Mouse (Mus musculus) intestine, embryonic 16.5 days (tissue): ENCODE measurements at regions not wholly inside any gene's neighbourhood (a gene's known extent, or its start where the extent isn't known, plus 50 kb on each side); places are given as distances from the start of the nearest gene placed in this dataset.

Source experiments
- ATAC-seq: fragments of 200-750 bp; cut with Nextera tagmentation; 2 replicates; pipeline ENCODE4 v1.8.0; 2017; ENCODE audit warnings: moderate TSS enrichment, moderate library complexity
- H3K27ac ChIP-seq: fragments of 300-500 bp; sonication (generic); 2 replicates; pipeline ENCODE4 v1.5.1; 2014; ENCODE audit warnings: mild to moderate bottlenecking, low read length
- H3K27me3 ChIP-seq: fragments of 300-500 bp; sonication (generic); replicated peaks from 2 replicates; pipeline ENCODE4 v1.6.1; 2014; ENCODE audit warnings: low read length, control low read depth, mixed read lengths; ENCODE audit not compliant: control insufficient read depth, insufficient read depth
- H3K36me3 ChIP-seq: fragments of 300-500 bp; sonication (generic); 2 replicates; pipeline ENCODE4 v1.6.1; 2014; ENCODE audit warnings: low read length, control low read depth; ENCODE audit not compliant: control insufficient read depth, insufficient read depth
- H3K4me1 ChIP-seq: fragments of 300-500 bp; sonication (generic); 2 replicates; pipeline ENCODE4 v1.6.1; 2014; ENCODE audit warnings: low read length, control low read depth, mixed read lengths; ENCODE audit not compliant: control insufficient read depth, insufficient read depth
- H3K4me2 ChIP-seq: fragments of 300-500 bp; sonication (generic); 2 replicates; pipeline ENCODE4 v1.6.1; 2014; ENCODE audit warnings: low read depth, low read length, control low read depth
- H3K4me3 ChIP-seq: fragments of 300-500 bp; sonication (generic); 2 replicates; pipeline ENCODE4 v1.5.1; 2014; ENCODE audit warnings: mild to moderate bottlenecking, low read length
- H3K9ac ChIP-seq: fragments of 300-500 bp; sonication (generic); 2 replicates; pipeline ENCODE4 v1.6.1; 2014; ENCODE audit warnings: low read depth, low read length
- H3K9me3 ChIP-seq: fragments of 300-500 bp; sonication (generic); 2 replicates; pipeline ENCODE4 v1.6.1; 2016; ENCODE audit warnings: low read length, control low read depth; ENCODE audit not compliant: control insufficient read depth
- whole genome bisulfite sequencing: fragments of 180-500 bp; shearing (Covaris S2); extraction: QIAGEN DNeasy Blood & Tissue Kit; methylation state at CpG from one replicate; pipeline ENCODE4 v1.1.7; 2014; 5-methylcytosine and 5-hydroxymethylcytosine counted together

- no peak overlapping the region for H3K27ac ChIP-seq
- no peak overlapping the region for H3K9ac ChIP-seq
- H3K4me1 ChIP-seq = peaks cover 7% of the 10 kb centered on the region; the same call in 1 of the 2 replicates
- no peak overlapping the region for H3K4me2 ChIP-seq
- H3K36me3 ChIP-seq = no peaks in the 10 kb centered on the region
- H3K27me3 ChIP-seq = no peaks in the 10 kb centered on the region
- H3K4me3 ChIP-seq = no peak overlapping the region
- no peak for ATAC-seq
- H3K9me3 ChIP-seq = no peaks in the 10 kb centered on the region
- 82% methylated on average over 9 of the region's 9 CpGs for WGBS
Observed at GRCm38 (mm10) chr9:59129699-59130340, 93.6 kb upstream of the Neo1 start.

GRCm38 (mm10) chr9:59129252-59129651 lies 93.0 kb upstream of the Neo1 start:
- H3K4me2 ChIP-seq = no peak overlapping the region
- no peaks in the 10 kb centered on the region for H3K36me3 ChIP-seq
- no peak overlapping the region for H3K4me3 ChIP-seq
- H3K4me1 ChIP-seq = peaks cover 4% of the 10 kb centered on the region; the same call in 1 of the 2 replicates
- no peak overlapping the region for H3K9ac ChIP-seq
- no peak for ATAC-seq
- no peaks in the 10 kb centered on the region for H3K27me3 ChIP-seq
- 93% methylated on average over 1 of the region's 1 CpGs for WGBS
- H3K9me3 ChIP-seq = no peaks in the 10 kb centered on the region
- H3K27ac ChIP-seq = no peak overlapping the region

- Histone ChIP-seq H3K36me3 (no peaks in the 10 kb centered on the region), H3K4me2 (no peak overlapping the region), H3K27ac (no peak overlapping the region), H3K9me3 (no peaks in the 10 kb centered on the region), H3K4me1 (no peaks in the 10 kb centered on the region), H3K9ac (no peak overlapping the region), H3K4me3 (no peak overlapping the region), H3K27me3 (no peaks in the 10 kb centered on the region)
- WGBS = 84% methylated on average over 2 of the region's 2 CpGs
- ATAC-seq = no peak
Observed at GRCm38 (mm10) chr9:59128023-59128422, 91.8 kb upstream of the Neo1 start.

GRCm38 (mm10) chr9:59125886-59126285 lies 89.6 kb upstream of the Neo1 start:
- Histone ChIP-seq H3K4me3 (no peak overlapping the region), H3K9me3 (no peaks in the 10 kb centered on the region), H3K36me3 (no peaks in the 10 kb centered on the region), H3K9ac (no peak overlapping the region), H3K27ac (no peak overlapping the region), H3K4me2 (no peak overlapping the region), H3K4me1 (no peaks in the 10 kb centered on the region), H3K27me3 (no peaks in the 10 kb centered on the region)
- 82% methylated on average over 6 of the region's 6 CpGs for WGBS
- no peak for ATAC-seq

- Histone ChIP-seq H3K27me3 (no peaks in the 10 kb centered on the region), H3K4me2 (no peak overlapping the region), H3K4me3 (no peak overlapping the region), H3K36me3 (no peaks in the 10 kb centered on the region), H3K4me1 (no peaks in the 10 kb centered on the region), H3K9me3 (no peaks in the 10 kb centered on the region), H3K9ac (no peak overlapping the region), H3K27ac (no peak overlapping the region)
- no peak for ATAC-seq
- WGBS = 30% methylated on average over 2 of the region's 2 CpGs
Observed at GRCm38 (mm10) chr9:59116561-59116960, 80.3 kb upstream of the Neo1 start.

- Histone ChIP-seq H3K27ac (no peak overlapping the region), H3K27me3 (no peaks in the 10 kb centered on the region), H3K4me2 (no peak overlapping the region), H3K9me3 (no peaks in the 10 kb centered on the region), H3K9ac (no peak overlapping the region), H3K4me1 (no peaks in the 10 kb centered on the region), H3K4me3 (no peak overlapping the region), H3K36me3 (no peaks in the 10 kb centered on the region)
- no peak for ATAC-seq
- WGBS = 71% methylated on average over 4 of the region's 4 CpGs
Observed at GRCm38 (mm10) chr9:59113859-59114258, 77.6 kb upstream of the Neo1 start.

- Histone ChIP-seq H3K27me3 (no peaks in the 10 kb centered on the region), H3K9ac (no peak overlapping the region), H3K4me1 (no peaks in the 10 kb centered on the region), H3K9me3 (no peaks in the 10 kb centered on the region), H3K36me3 (no peaks in the 10 kb centered on the region), H3K4me2 (no peak overlapping the region), H3K4me3 (no peak overlapping the region), H3K27ac (no peak overlapping the region)
- WGBS = 75% methylated on average over 5 of the region's 5 CpGs
- no peak for ATAC-seq
Observed at GRCm38 (mm10) chr9:59099738-59100137, 63.5 kb upstream of the Neo1 start.

- no peak for ATAC-seq
- H3K27me3 ChIP-seq = no peaks in the 10 kb centered on the region
- H3K9me3 ChIP-seq = no peaks in the 10 kb centered on the region
- H3K4me2 ChIP-seq = no peak overlapping the region
- H3K4me3 ChIP-seq = no peak overlapping the region
- WGBS = 62% methylated on average over 4 of the region's 4 CpGs
- no peak overlapping the region for H3K27ac ChIP-seq
- no peaks in the 10 kb centered on the region for H3K4me1 ChIP-seq
- H3K9ac ChIP-seq = no peak overlapping the region
- no peaks in the 10 kb centered on the region for H3K36me3 ChIP-seq
Observed at GRCm38 (mm10) chr9:59097564-59097963, 61.3 kb upstream of the Neo1 start.

DNA sequence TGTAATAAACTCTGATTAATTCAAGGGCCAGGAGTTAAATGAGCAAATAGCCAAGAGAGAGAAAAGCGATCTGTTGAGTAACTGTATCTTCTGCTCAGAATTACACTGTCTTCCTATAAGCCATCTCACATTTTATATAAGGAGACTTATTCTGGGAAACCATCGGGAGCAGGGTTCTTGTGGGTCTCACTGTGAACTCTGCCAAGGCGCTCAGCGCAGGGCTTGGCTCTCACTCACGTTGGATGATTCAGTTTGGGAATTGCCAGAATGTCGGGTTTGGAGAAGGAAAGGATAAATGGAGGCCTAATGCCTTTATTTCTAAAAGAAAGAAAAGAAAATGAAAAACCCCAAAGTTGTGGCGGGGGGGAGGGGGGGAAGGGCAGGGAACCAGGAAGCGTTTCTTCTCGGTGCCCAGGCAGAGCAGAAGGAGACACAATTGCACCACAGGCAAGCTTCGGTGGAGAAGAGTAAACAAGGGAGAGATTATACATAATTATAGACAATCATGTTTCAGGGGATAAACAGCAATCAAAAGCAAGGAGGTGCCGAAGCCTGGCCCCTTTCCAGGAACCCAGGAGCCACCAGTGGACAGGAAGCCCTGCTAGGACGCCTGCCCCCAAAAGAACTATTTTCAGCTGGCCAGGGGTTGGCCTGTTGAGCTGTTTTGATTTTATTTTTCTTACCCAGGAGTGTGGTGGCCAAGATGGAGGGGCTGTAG lies 60.5 kb upstream of the Neo1 start:
- Histone ChIP-seq H3K27me3 (no peaks in the 10 kb centered on the region), H3K27ac (no peak overlapping the region), H3K9ac (no peak overlapping the region), H3K4me2 (no peak overlapping the region), H3K36me3 (no peaks in the 10 kb centered on the region), H3K4me1 (no peaks in the 10 kb centered on the region), H3K9me3 (no peaks in the 10 kb centered on the region), H3K4me3 (no peak overlapping the region)
- ATAC-seq = no peak
- 54% methylated on average over 12 of the region's 12 CpGs for WGBS
